Mouse (Mus musculus) bone marrow macrophage, adult 2 months (primary cell): Measurements from ENCODE around the gene Pde12.

Experiments used
- CTCF ChIP-seq: IDR thresholded peaks from 2 replicates; pipeline ENCODE4 v1.5.1; 2012; ENCODE audit warnings: low read depth, mild to moderate bottlenecking, low read length, moderate library complexity
- POLR2A ChIP-seq: IDR thresholded peaks from 2 replicates; pipeline ENCODE4 v1.6.1; 2012; ENCODE audit warnings: mild to moderate bottlenecking, low read depth, low read length, borderline replicate concordance

DNA sequence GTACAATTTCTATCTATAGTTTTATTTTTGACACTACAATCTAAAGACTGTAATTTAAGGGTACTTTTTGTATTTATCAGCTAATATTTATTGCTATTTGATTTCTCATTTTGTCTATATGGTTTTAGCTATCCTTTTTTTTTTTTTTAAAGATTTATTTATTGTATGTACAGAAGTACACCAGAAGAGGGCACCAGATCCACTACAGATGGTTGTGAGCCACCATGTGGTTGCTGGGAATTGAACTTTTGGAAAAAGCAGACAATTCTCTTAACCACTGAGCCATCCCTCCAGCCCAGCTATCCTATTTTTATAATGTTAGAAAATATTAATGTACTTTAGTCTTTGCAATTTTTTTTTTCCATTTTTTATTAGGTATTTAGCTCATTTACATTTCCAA is 28.2 kb upstream of the Pde12 start:
- no peak for TF ChIP-seq CTCF
- no peak for TF ChIP-seq POLR2A
